Comparison of ENCODE assay signal across 32 mouse cellular contexts in genomic region chr14:59093601-59094000, GRCm38 (mm10). TPM values are rescaled to one million over a fixed set of nuclear protein-coding genes. Genes with fewer than 3 reads are reported as not detected.
DNase-seq lines count a peak whose midpoint lies in the region; ATAC-seq lines count a peak whose summit lies in the region.
"Had no signal": no experiment of that assay in that cellular context is flagged by ENCODE, and none has a peak within 500 bp of the region (broad histone marks: within the 10 kb centered on the region; RNA-seq: fewer than 3 reads in every experiment).

No protein-coding gene starts in this region.

- H3K9me3 ChIP-seq in kidney, embryonic 16.5 days (ENCODE audit: low read length): no peaks in the 10 kb centered on the region
- no peaks in the 10 kb centered on the region for H3K9me3 ChIP-seq in kidney, embryonic 14.5 days (ENCODE audit: control insufficient read depth, low read length)
- no peaks in the 10 kb centered on the region for H3K9me3 ChIP-seq in midbrain, embryonic 14.5 days (ENCODE audit: control insufficient read depth, low read length)
- H3K9me3 ChIP-seq: embryonic facial prominence, embryonic 10.5 days; embryonic facial prominence, embryonic 13.5 days; forebrain, embryonic 12.5 days; forebrain, embryonic 15.5 days; G1E; heart, embryonic 13.5 days; hindbrain, embryonic 13.5 days had no signal

- no peaks in the 10 kb centered on the region for H3K27me3 ChIP-seq in kidney, embryonic 16.5 days (ENCODE audit: insufficient read depth, low read length)
- no peaks in the 10 kb centered on the region for H3K27me3 ChIP-seq in kidney, embryonic 14.5 days (ENCODE audit: control insufficient read depth, insufficient read depth, low read length)
- H3K27me3 ChIP-seq in midbrain, embryonic 14.5 days (ENCODE audit: control insufficient read depth, insufficient read depth, low read length): no peaks in the 10 kb centered on the region
- H3K27me3 ChIP-seq: CH12.LX; embryonic facial prominence, embryonic 13.5 days; forebrain, embryonic 12.5 days; forebrain, embryonic 15.5 days; heart, embryonic 13.5 days; hindbrain, embryonic 13.5 days had no signal

- no peaks in the 10 kb centered on the region for H3K4me1 ChIP-seq in kidney, embryonic 16.5 days (ENCODE audit: insufficient read depth, low read length)
- no peaks in the 10 kb centered on the region for H3K4me1 ChIP-seq in kidney, embryonic 14.5 days (ENCODE audit: control insufficient read depth, insufficient read depth, low read length)
- no peaks in the 10 kb centered on the region for H3K4me1 ChIP-seq in midbrain, embryonic 14.5 days (ENCODE audit: control insufficient read depth, insufficient read depth, low read length)
- H3K4me1 ChIP-seq: embryonic facial prominence, embryonic 10.5 days; embryonic facial prominence, embryonic 13.5 days; forebrain, embryonic 12.5 days; forebrain, embryonic 15.5 days; heart, embryonic 13.5 days; hindbrain, embryonic 13.5 days had no signal

- ATAC-seq in kidney, embryonic 16.5 days (ENCODE audit: low FRiP score, low TSS enrichment): no peak
- ATAC-seq in kidney, embryonic 14.5 days (ENCODE audit: low FRiP score, low TSS enrichment): no peak
- ATAC-seq in midbrain, embryonic 14.5 days (ENCODE audit: low FRiP score, low TSS enrichment): no peak
- ATAC-seq: forebrain, embryonic 15.5 days; hindbrain, embryonic 16.5 days; Patski had no signal

- H3K4me2 ChIP-seq in kidney, embryonic 16.5 days (replicated peaks; ENCODE audit: low read depth, low read length): no peak overlapping the region
- no peak overlapping the region for H3K4me2 ChIP-seq in kidney, embryonic 14.5 days (replicated peaks; ENCODE audit: low read depth, low read length)
- H3K4me2 ChIP-seq in midbrain, embryonic 14.5 days (ENCODE audit: low read length): no peak overlapping the region
- H3K4me2 ChIP-seq: embryonic facial prominence, embryonic 13.5 days; forebrain, embryonic 12.5 days; forebrain, embryonic 15.5 days; heart, embryonic 13.5 days; hindbrain, embryonic 13.5 days had no signal

- no peaks in the 10 kb centered on the region for H3K36me3 ChIP-seq in kidney, embryonic 16.5 days (ENCODE audit: insufficient read depth, low read length)
- no peaks in the 10 kb centered on the region for H3K36me3 ChIP-seq in kidney, embryonic 14.5 days (ENCODE audit: control insufficient read depth, insufficient read depth, low read length)
- H3K36me3 ChIP-seq in midbrain, embryonic 14.5 days (ENCODE audit: control insufficient read depth, insufficient read depth, low read length): no peaks in the 10 kb centered on the region
- H3K36me3 ChIP-seq: embryonic facial prominence, embryonic 10.5 days; embryonic facial prominence, embryonic 13.5 days; forebrain, embryonic 12.5 days; forebrain, embryonic 15.5 days; G1E; heart, embryonic 13.5 days; hindbrain, embryonic 13.5 days had no signal

- no peak overlapping the region for H3K9ac ChIP-seq in kidney, embryonic 16.5 days (replicated peaks; ENCODE audit: low read length)
- no peak overlapping the region for H3K9ac ChIP-seq in kidney, embryonic 14.5 days (ENCODE audit: low read depth, low read length)
- no peak overlapping the region for H3K9ac ChIP-seq in midbrain, embryonic 14.5 days (replicated peaks; ENCODE audit: low read length)
- H3K9ac ChIP-seq: embryonic facial prominence, embryonic 13.5 days; forebrain, embryonic 12.5 days; forebrain, embryonic 15.5 days; heart, embryonic 13.5 days; hindbrain, embryonic 13.5 days had no signal

- DNase-seq in kidney, adult 11 months: peak; percentile 81
- DNase-seq in kidney, adult 8-10 months: peak; percentile 74 to 81
- DNase-seq in kidney, postnatal 10 days: peak; percentile 9
- peak; percentile 69 to 73 for DNase-seq in kidney, postnatal 36 days
- no peak for DNase-seq in midbrain, embryonic 14.5 days
- DNase-seq: adrenal gland, adult 2 months; adrenal gland, postnatal 14 days; B cell, adult 2 months; cerebellum, adult 11 months; cerebellum, adult 2 months; cerebellum, adult 9-11 months; cerebellum, postnatal 36 days; embryo, embryonic 11 days; gastrocnemius, postnatal 25 days; heart, adult 18-20 months; heart, postnatal 14 days; heart, postnatal 4 days had no signal

- no peak overlapping the region for H3K27ac ChIP-seq in kidney, embryonic 16.5 days (ENCODE audit: low read length)
- H3K27ac ChIP-seq in kidney, embryonic 14.5 days (ENCODE audit: low read depth, low read length): no peak overlapping the region
- H3K27ac ChIP-seq in midbrain, embryonic 14.5 days (replicated peaks; ENCODE audit: low read depth, low read length): no peak overlapping the region
- H3K27ac ChIP-seq: embryonic facial prominence, embryonic 10.5 days; embryonic facial prominence, embryonic 13.5 days; forebrain, embryonic 12.5 days; forebrain, embryonic 15.5 days; heart, embryonic 13.5 days; hindbrain, embryonic 13.5 days had no signal

- no peak overlapping the region for H3K4me3 ChIP-seq in kidney, embryonic 16.5 days (ENCODE audit: low read length)
- no peak overlapping the region for H3K4me3 ChIP-seq in kidney, embryonic 14.5 days (ENCODE audit: low read length)
- no peak overlapping the region for H3K4me3 ChIP-seq in midbrain, embryonic 14.5 days (replicated peaks; ENCODE audit: low read depth, low read length)
- H3K4me3 ChIP-seq: embryonic facial prominence, embryonic 10.5 days; embryonic facial prominence, embryonic 13.5 days; erythroblast, embryonic 14.5 days; forebrain, embryonic 12.5 days; forebrain, embryonic 15.5 days; heart, embryonic 13.5 days; hindbrain, embryonic 13.5 days had no signal

RNA-seq across cellular contexts. Expression of gene 1700129C05Rik, which starts 49.1 kb away (rescaled TPM):
- not detected in 2 replicates for polyA plus RNA-seq in kidney, embryonic 16.5 days (2015; fragmentation: Nextera tagmentation; extraction: Ambion mirVana)
- not detected in 2 replicates for polyA plus RNA-seq in kidney, embryonic 14.5 days (2014; fragmentation: Nextera tagmentation; extraction: Ambion mirVana)
- not detected in 2 replicates for polyA plus RNA-seq in midbrain, embryonic 14.5 days (2014; fragmentation: Nextera tagmentation; extraction: Ambion mirVana)
- polyA plus RNA-seq: adrenal gland, adult 2 months; cerebellum, adult 2 months; cortical plate, adult 2 months; embryonic facial prominence, embryonic 10.5 days; embryonic facial prominence, embryonic 13.5 days; erythroblast, embryonic 14.5 days; forebrain, embryonic 12.5 days; forebrain, embryonic 15.5 days; G1E; heart, embryonic 13.5 days; heart, embryonic 16.5 days; hindbrain, embryonic 13.5 days; hindbrain, embryonic 16.5 days; Patski had no signal
